ENCODE assay signal across 12 mouse cellular contexts in genomic region chr6:61765801-61766200, GRCm38 (mm10).
"Had no signal": no experiment of that assay in that cellular context is flagged by ENCODE, and none has a peak within 500 bp of the region (broad histone marks: within the 10 kb centered on the region; RNA-seq: fewer than 3 reads in every experiment).

No protein-coding gene starts in this region.

- DNase-seq: left cerebral cortex, postnatal 4 days; liver; liver, embryonic 13.5 days; liver, postnatal 0 days; lung, adult 18-20 months; lung, adult 2 months; lung, embryonic 14.5 days; lung, postnatal 10 days; lung, postnatal 14 days; lung, postnatal 36 days; lung, postnatal 4 days; midbrain, embryonic 14.5 days had no signal
